Mouse (Mus musculus): ENCODE results near the gene Znrd1. TPM values are rescaled to one million over a fixed set of nuclear protein-coding genes. Genes with fewer than 3 reads are reported as not detected.

The Znrd1 gene
- total and polyA plus RNA-seq, 2 experiments = 13.7 to 14.8 TPM

DNA sequence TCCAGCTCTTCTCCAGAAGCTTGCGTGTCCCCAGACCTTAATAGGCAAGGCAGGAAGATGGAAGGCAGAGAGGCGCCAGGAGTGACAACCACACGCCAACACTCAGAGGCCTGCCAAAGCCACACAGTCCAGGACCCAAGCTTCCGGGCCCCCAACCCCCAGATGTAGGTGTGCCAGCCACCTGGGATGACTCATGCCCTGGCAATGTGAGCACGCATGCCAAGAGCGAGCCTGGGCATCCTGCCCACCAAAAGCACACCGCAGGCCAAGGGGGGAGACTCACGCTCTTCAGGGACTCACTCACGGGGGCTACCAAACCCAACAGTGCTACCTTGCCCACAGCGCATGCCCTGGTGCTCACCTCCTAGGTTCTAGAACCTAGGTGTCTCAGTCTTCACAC, 16.0 kb downstream of the Znrd1 start:
- peak; percentile 85 for DNase-seq (ENCODE audit: extremely low read depth, low read depth, low spot score)
- no peak for TF ChIP-seq POLR2A (IDR thresholded peaks at IDR 0.05; ENCODE audit: extremely low read depth, insufficient read depth, low read length)
- TF ChIP-seq CTCF (IDR thresholded peaks at IDR 0.05; ENCODE audit: low read depth, low read length) = no peak
- no peaks in the 10 kb centered on the region for H3K27me3 ChIP-seq (ENCODE audit: control insufficient read depth, insufficient read depth, low read length)
- peak overlapping the region; percentile 61 for H3K9ac ChIP-seq (ENCODE audit: low read depth, low read length)
- H3K4me3 ChIP-seq (ENCODE audit: insufficient read depth, low read depth, low read length) = peak overlapping the region; percentile 55
- peaks cover 5% of the 10 kb centered on the region for H3K4me1 ChIP-seq (ENCODE audit: control insufficient read depth, insufficient read depth, low read length)
- H3K36me3 ChIP-seq (ENCODE audit: control insufficient read depth, insufficient read depth, low read length) = peaks cover 2% of the 10 kb centered on the region; the same call in 1 of the 2 replicates
- peak overlapping the region; percentile 96 for H3K27ac ChIP-seq (replicated peaks; ENCODE audit: insufficient read depth, low read depth, low read length)
- 12% methylated on average over 10 of the region's 10 CpGs for WGBS
- peaks cover 5% of the 10 kb centered on the region; the same call in 1 of the 2 replicates for H3K79me2 ChIP-seq (ENCODE audit: control insufficient read depth, insufficient read depth, low read length)

GRCm38 (mm10) chr17:36938056-36938455, 20.3 kb downstream of the Znrd1 start:
- Histone ChIP-seq H3K27me3 (ENCODE audit: control insufficient read depth, insufficient read depth, low read length) (no peaks in the 10 kb centered on the region), H3K36me3 (ENCODE audit: control insufficient read depth, insufficient read depth, low read length) (no peaks in the 10 kb centered on the region), H3K9ac (ENCODE audit: low read depth, low read length) (no peak overlapping the region), H3K4me3 (ENCODE audit: insufficient read depth, low read depth, low read length) (no peak overlapping the region), H3K79me2 (ENCODE audit: control insufficient read depth, insufficient read depth, low read length) (peaks cover 3% of the 10 kb centered on the region; the same call in 1 of the 2 replicates), H3K4me1 (ENCODE audit: control insufficient read depth, insufficient read depth, low read length) (no peaks in the 10 kb centered on the region), H3K27ac (replicated peaks; ENCODE audit: insufficient read depth, low read depth, low read length) (no peak overlapping the region)
- DNase-seq (ENCODE audit: extremely low read depth, low read depth, low spot score) = peak; percentile 14
- WGBS = 11% methylated on average over 2 of the region's 2 CpGs
- TF ChIP-seq POLR2A (IDR thresholded peaks at IDR 0.05; ENCODE audit: extremely low read depth, insufficient read depth, low read length) (no peak), CTCF (IDR thresholded peaks at IDR 0.05; ENCODE audit: low read depth, low read length) (no peak)

DNA sequence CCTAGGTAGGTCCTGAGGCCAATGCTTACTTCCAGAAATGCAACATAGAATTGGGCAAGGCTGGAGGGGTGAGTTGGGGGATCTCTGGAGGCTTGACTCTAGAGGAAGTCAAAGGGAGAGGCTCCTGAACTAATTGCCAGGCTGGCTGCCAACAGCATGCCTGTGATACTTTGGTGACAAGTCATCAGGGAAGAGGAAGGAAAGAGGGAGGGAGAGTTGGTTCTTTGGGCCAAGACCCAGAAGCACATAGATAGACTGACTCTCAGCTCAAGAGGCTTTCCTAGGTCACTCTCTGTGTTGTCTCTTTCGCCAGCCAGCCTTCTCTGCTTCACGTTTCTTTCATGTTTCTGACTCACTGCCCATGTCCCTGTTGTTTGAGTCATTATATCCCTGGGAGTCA, 26.6 kb downstream of the Znrd1 start:
- Histone ChIP-seq H3K4me3 (ENCODE audit: insufficient read depth, low read depth, low read length) (no peak overlapping the region), H3K79me2 (ENCODE audit: control insufficient read depth, insufficient read depth, low read length) (no peaks in the 10 kb centered on the region), H3K27me3 (ENCODE audit: control insufficient read depth, insufficient read depth, low read length) (no peaks in the 10 kb centered on the region), H3K9ac (ENCODE audit: low read depth, low read length) (no peak overlapping the region), H3K36me3 (ENCODE audit: control insufficient read depth, insufficient read depth, low read length) (no peaks in the 10 kb centered on the region), H3K4me1 (ENCODE audit: control insufficient read depth, insufficient read depth, low read length) (no peaks in the 10 kb centered on the region), H3K27ac (replicated peaks; ENCODE audit: insufficient read depth, low read depth, low read length) (no peak overlapping the region)
- TF ChIP-seq CTCF (IDR thresholded peaks at IDR 0.05; ENCODE audit: low read depth, low read length) (no peak), POLR2A (IDR thresholded peaks at IDR 0.05; ENCODE audit: extremely low read depth, insufficient read depth, low read length) (no peak)
- WGBS = 64% methylated on average over 2 of the region's 2 CpGs
- DNase-seq (ENCODE audit: extremely low read depth, low read depth, low spot score) = no peak

DNA sequence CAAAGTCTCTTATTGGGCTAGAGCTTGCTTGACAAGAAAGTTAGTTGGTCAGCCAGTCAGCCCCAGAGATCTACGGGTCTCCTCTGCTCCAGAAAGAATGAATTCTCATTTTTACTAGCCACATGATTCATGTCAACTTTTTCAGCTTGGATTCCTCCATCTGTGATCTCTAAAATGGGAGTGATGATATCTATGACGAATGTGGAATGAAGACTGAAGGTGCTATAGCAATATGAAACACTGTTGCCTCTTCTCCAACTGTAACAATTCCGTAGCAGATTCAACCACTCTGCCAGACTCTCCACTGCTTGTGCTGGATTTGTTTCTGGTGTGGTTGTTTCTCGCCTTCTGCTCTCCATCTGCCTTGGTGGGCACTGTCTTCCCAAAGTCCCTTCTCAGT, 27.2 kb downstream of the Znrd1 start:
- DNase-seq (ENCODE audit: extremely low read depth, low read depth, low spot score) = no peak
- Histone ChIP-seq H3K27me3 (ENCODE audit: control insufficient read depth, insufficient read depth, low read length) (no peaks in the 10 kb centered on the region), H3K79me2 (ENCODE audit: control insufficient read depth, insufficient read depth, low read length) (no peaks in the 10 kb centered on the region), H3K27ac (replicated peaks; ENCODE audit: insufficient read depth, low read depth, low read length) (no peak overlapping the region), H3K4me3 (ENCODE audit: insufficient read depth, low read depth, low read length) (no peak overlapping the region), H3K4me1 (ENCODE audit: control insufficient read depth, insufficient read depth, low read length) (no peaks in the 10 kb centered on the region), H3K36me3 (ENCODE audit: control insufficient read depth, insufficient read depth, low read length) (no peaks in the 10 kb centered on the region), H3K9ac (ENCODE audit: low read depth, low read length) (no peak overlapping the region)
- TF ChIP-seq POLR2A (IDR thresholded peaks at IDR 0.05; ENCODE audit: extremely low read depth, insufficient read depth, low read length) (no peak), CTCF (IDR thresholded peaks at IDR 0.05; ENCODE audit: low read depth, low read length) (no peak)
- WGBS = 86% methylated on average over 4 of the region's 4 CpGs

DNA sequence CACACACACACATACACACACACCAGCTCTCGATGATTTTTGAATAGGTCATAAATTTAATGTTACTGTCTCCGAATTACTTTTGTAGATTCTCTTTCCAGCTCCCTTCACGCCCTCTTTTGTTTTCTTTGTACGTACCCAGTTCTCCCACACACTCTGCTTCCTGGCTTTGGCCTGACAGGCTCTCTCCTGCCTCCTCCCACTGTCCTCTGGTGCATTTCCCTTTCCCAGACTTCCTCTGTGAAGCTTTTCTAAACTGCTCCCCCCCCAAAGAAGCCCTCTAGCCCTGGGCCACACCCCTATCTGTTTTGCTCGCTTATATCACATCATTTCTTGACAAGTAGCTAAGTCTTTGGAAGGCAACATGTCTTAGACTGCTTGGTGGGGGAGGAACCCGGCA, 28.1 kb downstream of the Znrd1 start:
- WGBS = 71% methylated on average over 6 of the region's 6 CpGs
- H3K79me2 ChIP-seq (ENCODE audit: control insufficient read depth, insufficient read depth, low read length) = no peaks in the 10 kb centered on the region
- no peaks in the 10 kb centered on the region for H3K27me3 ChIP-seq (ENCODE audit: control insufficient read depth, insufficient read depth, low read length)
- H3K4me3 ChIP-seq (ENCODE audit: insufficient read depth, low read depth, low read length) = no peak overlapping the region
- no peaks in the 10 kb centered on the region for H3K36me3 ChIP-seq (ENCODE audit: control insufficient read depth, insufficient read depth, low read length)
- no peaks in the 10 kb centered on the region for H3K4me1 ChIP-seq (ENCODE audit: control insufficient read depth, insufficient read depth, low read length)
- TF ChIP-seq CTCF (IDR thresholded peaks at IDR 0.05; ENCODE audit: low read depth, low read length) (no peak), POLR2A (IDR thresholded peaks at IDR 0.05; ENCODE audit: extremely low read depth, insufficient read depth, low read length) (no peak)
- H3K27ac ChIP-seq (replicated peaks; ENCODE audit: insufficient read depth, low read depth, low read length) = no peak overlapping the region
- H3K9ac ChIP-seq (ENCODE audit: low read depth, low read length) = no peak overlapping the region
- no peak for DNase-seq (ENCODE audit: extremely low read depth, low read depth, low spot score)

DNA sequence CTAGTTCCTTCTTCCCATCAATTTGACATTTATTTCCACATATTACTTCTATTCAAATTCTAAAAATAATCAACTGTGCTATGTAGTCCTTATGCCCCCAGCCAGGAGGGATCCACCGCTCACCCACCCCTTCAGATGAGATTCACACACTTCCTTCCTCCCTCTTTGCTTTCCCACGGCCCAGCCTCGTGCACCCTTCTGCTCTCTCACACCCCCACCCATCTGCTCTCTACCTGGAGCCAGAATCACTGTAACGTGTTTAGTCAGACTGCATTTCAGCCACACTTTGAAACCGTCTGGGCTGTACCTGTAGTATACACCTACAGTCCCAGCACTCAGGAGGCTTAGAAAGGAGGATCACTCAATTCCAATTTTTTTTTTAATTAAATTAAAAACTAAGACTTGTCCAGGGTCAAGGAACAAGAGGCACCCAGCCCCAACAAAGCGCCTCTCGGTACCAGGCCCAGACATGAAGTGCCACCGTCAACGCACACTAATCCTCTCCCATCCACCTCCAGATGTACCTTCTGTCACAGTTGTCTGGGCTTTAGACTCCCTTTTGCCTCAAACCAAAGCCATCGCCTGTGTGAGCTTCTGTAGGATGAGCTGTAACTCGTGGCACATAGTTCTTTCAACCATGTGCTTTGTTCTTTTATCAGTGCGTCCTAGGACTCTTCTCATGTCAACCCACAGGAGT, 29.0 kb downstream of the Znrd1 start:
- Histone ChIP-seq H3K79me2 (ENCODE audit: control insufficient read depth, insufficient read depth, low read length) (no peaks in the 10 kb centered on the region), H3K9ac (ENCODE audit: low read depth, low read length) (no peak overlapping the region), H3K27ac (replicated peaks; ENCODE audit: insufficient read depth, low read depth, low read length) (no peak overlapping the region), H3K27me3 (ENCODE audit: control insufficient read depth, insufficient read depth, low read length) (no peaks in the 10 kb centered on the region), H3K4me1 (ENCODE audit: control insufficient read depth, insufficient read depth, low read length) (no peaks in the 10 kb centered on the region), H3K4me3 (ENCODE audit: insufficient read depth, low read depth, low read length) (no peak overlapping the region), H3K36me3 (ENCODE audit: control insufficient read depth, insufficient read depth, low read length) (no peaks in the 10 kb centered on the region)
- no peak for TF ChIP-seq POLR2A (IDR thresholded peaks at IDR 0.05; ENCODE audit: extremely low read depth, insufficient read depth, low read length)
- no peak for DNase-seq (ENCODE audit: extremely low read depth, low read depth, low spot score)
- WGBS = 81% methylated on average over 12 of the region's 12 CpGs
